Mouse (Mus musculus) heart, embryonic 16.5 days (tissue): ENCODE measurements around the gene Gpr18. TPM values are rescaled to one million over a fixed set of nuclear protein-coding genes. Genes with fewer than 3 reads are reported as not detected.
A peak's percentile ranks its signal among the peaks of the same experiment; 100 is the strongest.

Experiments
- ATAC-seq: fragments of 200-750 bp; cut with Nextera tagmentation; replicated peaks from 2 replicates; pipeline ENCODE4 v1.8.0; 2017; ENCODE audit warnings: moderate number of reproducible peaks; ENCODE audit not compliant: insufficient read depth, low FRiP score; ENCODE audit errors: extremely low read depth
- H3K27ac ChIP-seq: fragments of 300-500 bp; sonication (generic); 2 replicates; pipeline ENCODE4 v1.5.1; 2014; ENCODE audit warnings: mild to moderate bottlenecking, low read length, control low read depth, moderate library complexity
- H3K27me3 ChIP-seq: fragments of 300-500 bp; sonication (generic); 2 replicates; pipeline ENCODE4 v1.6.1; 2014; ENCODE audit warnings: low read length, mixed read lengths; ENCODE audit not compliant: control insufficient read depth, insufficient read depth
- H3K36me3 ChIP-seq: fragments of 300-500 bp; sonication (generic); 2 replicates; pipeline ENCODE4 v1.6.1; 2014; ENCODE audit not compliant: control insufficient read depth, insufficient read depth
- H3K4me1 ChIP-seq: fragments of 300-500 bp; sonication (generic); 2 replicates; pipeline ENCODE4 v1.6.1; 2014; ENCODE audit warnings: low read length, mixed read lengths; ENCODE audit not compliant: control insufficient read depth, insufficient read depth
- H3K4me2 ChIP-seq: fragments of 300-500 bp; sonication (generic); 2 replicates; pipeline ENCODE4 v1.6.1; 2014; ENCODE audit warnings: low read depth, mild to moderate bottlenecking, control low read depth, low read length
- H3K4me3 ChIP-seq: fragments of 300-500 bp; sonication (generic); 2 replicates; pipeline ENCODE4 v1.5.1; 2014; ENCODE audit warnings: mild to moderate bottlenecking, control low read depth, low read length
- H3K9ac ChIP-seq: fragments of 300-500 bp; sonication (generic); 2 replicates; pipeline ENCODE4 v1.6.1; 2014; ENCODE audit warnings: low read length, control low read depth
- H3K9me3 ChIP-seq: fragments of 300-500 bp; sonication (generic); replicated peaks from 2 replicates; pipeline ENCODE4 v1.6.1; 2016; ENCODE audit warnings: low read length; ENCODE audit not compliant: control insufficient read depth
- WGBS: fragments of 180-500 bp; shearing (Covaris S2); extraction: QIAGEN DNeasy Blood & Tissue Kit; methylation state at CpG from one replicate; pipeline ENCODE4 v1.1.7; 2014; 5-methylcytosine and 5-hydroxymethylcytosine counted together
- polyA plus RNA-seq: library from polyadenylated mRNA; unstranded; fragments of >200 nt; fragmentation: Nextera tagmentation; extraction: Ambion mirVana; gene quantifications from 2 replicates; pipeline ENCODE4 v1.2.1, GENCODE M21; 2015

Gene Gpr18
- polyA plus RNA-seq, 1 experiment from 2014 or later, result 1.00 TPM

DNA sequence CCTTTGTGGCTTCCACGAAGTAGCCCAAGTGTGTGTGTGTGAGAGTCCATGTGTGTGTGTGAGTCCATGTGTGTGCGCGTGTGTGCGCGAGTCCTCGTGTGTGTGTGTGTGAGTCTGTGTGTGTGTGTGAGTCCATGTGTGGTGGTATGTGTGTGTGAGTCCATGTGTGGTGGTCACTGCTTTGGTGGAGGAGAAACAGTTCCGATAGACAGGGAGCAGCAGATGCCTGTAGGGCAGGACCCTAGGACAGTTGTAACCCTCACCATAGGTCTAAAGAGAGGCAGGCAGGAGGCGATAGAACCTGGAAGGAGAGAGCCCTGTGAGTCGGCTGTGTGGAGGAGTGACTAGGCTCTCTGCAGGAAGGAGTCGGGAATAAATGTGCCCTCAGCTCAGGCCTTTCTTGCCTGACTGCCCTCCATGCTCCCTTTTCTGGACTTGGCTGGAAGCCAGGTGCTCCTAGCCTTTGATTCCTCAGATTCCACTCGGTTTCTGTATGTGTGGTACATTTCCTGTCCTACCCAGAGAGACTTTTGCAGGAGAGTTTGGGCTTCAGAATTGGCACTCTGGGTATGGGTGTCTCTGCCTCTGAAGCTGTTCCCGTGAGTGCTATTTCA lies 5.0 kb upstream of the Gpr18 start:
- no peak; the same call in 1 of the 2 replicates for ATAC-seq
- H3K9me3 ChIP-seq, result no peaks in the 10 kb centered on the region
- H3K27ac ChIP-seq, result peak overlapping the region; percentile 9; the same call in 1 of the 2 replicates
- H3K4me3 ChIP-seq, result no peak overlapping the region
- peaks cover 12% of the 10 kb centered on the region for H3K4me1 ChIP-seq
- H3K27me3 ChIP-seq, result no peaks in the 10 kb centered on the region
- WGBS, result 70% methylated on average over 12 of the region's 12 CpGs
- no peaks in the 10 kb centered on the region for H3K36me3 ChIP-seq
- no peak overlapping the region; the same call in 1 of the 2 replicates for H3K9ac ChIP-seq
- H3K4me2 ChIP-seq, result no peak overlapping the region

DNA sequence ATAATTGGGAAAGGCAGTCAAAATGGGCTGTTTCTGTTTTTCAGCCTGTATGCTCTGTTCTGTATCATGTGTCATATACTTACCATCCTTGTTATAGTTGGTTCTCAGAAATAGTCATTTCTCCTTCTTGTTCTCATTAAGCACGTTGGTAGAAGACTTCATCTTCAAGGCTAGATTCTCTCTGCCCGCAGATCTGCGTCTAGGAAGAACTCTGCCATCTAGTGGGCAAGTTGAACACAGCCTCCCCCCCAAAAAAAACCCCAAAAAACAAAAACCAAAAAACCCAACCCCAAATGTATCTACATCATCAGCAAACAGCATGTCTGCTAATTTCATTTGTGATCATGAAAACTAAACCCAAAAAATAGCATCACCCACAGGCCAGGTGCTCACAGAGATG lies 4.2 kb upstream of the Gpr18 start:
- H3K4me1 ChIP-seq, result peaks cover 12% of the 10 kb centered on the region
- 24% methylated on average over 3 of the region's 3 CpGs for WGBS
- no peak overlapping the region for H3K27ac ChIP-seq
- H3K36me3 ChIP-seq, result no peaks in the 10 kb centered on the region
- ATAC-seq, result no peak
- no peak overlapping the region for H3K4me3 ChIP-seq
- H3K9me3 ChIP-seq, result no peaks in the 10 kb centered on the region
- H3K9ac ChIP-seq, result no peak overlapping the region
- H3K27me3 ChIP-seq, result no peaks in the 10 kb centered on the region
- no peak overlapping the region for H3K4me2 ChIP-seq

DNA sequence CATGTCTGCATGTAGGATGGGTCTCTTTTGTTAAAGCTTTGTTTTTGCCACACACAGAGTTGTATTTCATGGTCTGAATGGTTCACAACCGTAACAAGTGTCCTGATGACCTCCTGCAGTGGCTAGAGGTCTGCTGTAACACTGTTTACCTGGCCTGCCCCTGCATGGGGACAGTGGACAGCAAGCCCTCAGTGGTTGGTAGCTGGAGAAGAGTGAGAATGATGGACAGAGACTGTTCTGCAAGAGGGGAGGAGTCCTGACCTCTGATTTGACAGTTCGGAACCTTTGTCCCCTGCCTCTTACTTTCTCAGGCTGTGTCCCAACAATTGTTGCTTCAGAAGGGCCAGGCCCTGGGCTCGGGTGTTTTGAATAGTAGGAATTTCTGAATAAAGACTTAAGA lies 2.7 kb upstream of the Gpr18 start:
- no peak overlapping the region for H3K27ac ChIP-seq
- no peak overlapping the region for H3K9ac ChIP-seq
- peaks cover 12% of the 10 kb centered on the region for H3K4me1 ChIP-seq
- H3K36me3 ChIP-seq, result no peaks in the 10 kb centered on the region
- no peak overlapping the region for H3K4me2 ChIP-seq
- H3K4me3 ChIP-seq, result no peak overlapping the region
- no peaks in the 10 kb centered on the region for H3K27me3 ChIP-seq
- H3K9me3 ChIP-seq, result no peaks in the 10 kb centered on the region
- no peak for ATAC-seq
- 78% methylated on average over 3 of the region's 3 CpGs for WGBS

DNA sequence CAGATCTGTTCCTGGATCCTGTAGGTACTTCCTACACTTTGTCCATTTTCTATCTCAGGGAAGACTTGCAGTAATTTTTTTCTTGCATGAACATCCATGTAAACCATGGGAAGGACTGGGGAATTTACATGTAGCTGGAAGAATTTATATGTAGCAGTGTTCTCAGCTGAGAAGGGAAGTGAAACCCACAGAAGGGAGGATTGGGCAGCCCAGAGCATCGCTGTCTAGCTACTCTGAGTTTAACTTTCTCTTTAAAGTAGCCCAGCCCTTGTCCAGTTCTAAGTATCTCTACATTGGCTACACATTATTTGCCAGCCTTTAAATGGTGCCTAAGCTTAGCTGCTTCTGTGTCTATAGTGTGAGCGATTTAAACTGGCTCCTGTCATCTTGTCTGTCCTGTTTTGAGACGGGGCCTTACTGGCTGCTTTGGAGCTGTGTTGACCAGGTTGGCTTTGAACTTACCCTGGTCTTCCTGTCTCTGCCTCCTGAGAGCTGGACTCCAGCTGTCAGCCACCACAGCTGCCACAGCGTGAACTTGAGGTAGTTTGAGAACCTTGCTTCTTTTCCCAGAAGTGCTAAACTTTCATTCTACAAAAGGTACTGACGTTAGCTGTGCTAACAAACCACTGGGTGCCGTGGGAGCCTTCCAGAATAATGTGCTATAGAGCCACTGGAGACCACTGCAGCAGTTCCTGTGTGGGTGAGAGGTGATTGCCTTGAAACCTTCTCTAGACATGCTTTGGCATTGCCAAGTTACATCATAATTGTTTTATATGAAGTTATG lies 922 bp upstream of the Gpr18 start:
- H3K27ac ChIP-seq, result peak overlapping the region; percentile 7; the same call in 1 of the 2 replicates
- H3K9me3 ChIP-seq, result no peaks in the 10 kb centered on the region
- H3K4me3 ChIP-seq, result no peak overlapping the region
- H3K36me3 ChIP-seq, result peaks cover 6% of the 10 kb centered on the region
- no peak for ATAC-seq
- H3K4me1 ChIP-seq, result peaks cover 12% of the 10 kb centered on the region
- H3K27me3 ChIP-seq, result no peaks in the 10 kb centered on the region
- no peak overlapping the region for H3K9ac ChIP-seq
- WGBS, result 80% methylated on average over 6 of the region's 6 CpGs
- H3K4me2 ChIP-seq, result no peak overlapping the region

DNA sequence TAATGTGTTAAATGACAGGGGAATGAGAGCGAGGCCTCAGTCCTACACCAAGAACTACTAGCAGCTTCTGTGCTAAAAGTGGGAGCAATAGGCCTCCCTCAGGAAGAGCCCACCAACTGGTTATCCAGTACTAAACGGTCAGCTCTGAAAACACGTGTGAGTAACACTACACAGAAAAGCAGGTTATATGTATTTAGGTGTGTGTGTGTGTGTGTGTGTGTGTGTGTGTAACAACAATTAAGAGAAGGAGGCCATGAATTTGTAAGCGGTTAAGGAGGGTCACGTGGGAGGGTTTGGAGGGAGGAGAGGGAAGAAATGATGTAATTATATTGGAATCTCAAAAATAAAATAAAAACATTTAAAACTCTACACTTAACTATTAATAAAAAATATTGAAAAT lies 438 bp downstream of the Gpr18 start:
- ATAC-seq, result no peak
- Histone ChIP-seq H3K9me3 (no peaks in the 10 kb centered on the region), H3K27me3 (no peaks in the 10 kb centered on the region), H3K36me3 (peaks cover 10% of the 10 kb centered on the region), H3K4me2 (no peak overlapping the region), H3K4me1 (0 out of 2 replicates have a peak, but pooled peaks cover 3% of the 10 kb centered on the region), H3K27ac (no peak overlapping the region), H3K4me3 (no peak overlapping the region), H3K9ac (no peak overlapping the region)
- WGBS, result 83% methylated on average over 5 of the region's 5 CpGs

DNA sequence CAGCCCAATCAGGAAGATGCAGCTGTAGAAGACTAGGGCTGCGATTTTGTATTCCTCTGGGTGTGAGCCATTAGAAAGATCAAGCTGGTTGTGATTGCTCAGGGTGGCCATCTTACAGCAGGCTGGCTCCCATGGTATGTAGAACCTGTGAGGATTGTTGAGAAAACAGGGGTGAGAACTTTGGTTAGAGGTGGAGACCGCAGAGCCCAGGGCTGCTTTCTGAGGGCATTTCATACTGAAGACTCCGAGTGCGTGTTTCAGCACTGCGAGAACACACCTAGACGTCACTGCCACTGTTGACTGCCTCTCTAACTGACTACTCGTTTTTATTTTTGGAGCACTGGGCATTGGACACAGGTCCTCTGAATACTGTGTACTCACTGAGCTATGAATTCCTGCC lies 3.1 kb downstream of the Gpr18 start:
- no peaks in the 10 kb centered on the region for H3K4me1 ChIP-seq
- H3K4me2 ChIP-seq, result no peak overlapping the region
- no peak overlapping the region for H3K9ac ChIP-seq
- no peaks in the 10 kb centered on the region for H3K9me3 ChIP-seq
- H3K4me3 ChIP-seq, result no peak overlapping the region
- WGBS, result 84% methylated on average over 7 of the region's 7 CpGs
- no peak overlapping the region for H3K27ac ChIP-seq
- H3K27me3 ChIP-seq, result no peaks in the 10 kb centered on the region
- peaks cover 14% of the 10 kb centered on the region for H3K36me3 ChIP-seq
- no peak for ATAC-seq

DNA sequence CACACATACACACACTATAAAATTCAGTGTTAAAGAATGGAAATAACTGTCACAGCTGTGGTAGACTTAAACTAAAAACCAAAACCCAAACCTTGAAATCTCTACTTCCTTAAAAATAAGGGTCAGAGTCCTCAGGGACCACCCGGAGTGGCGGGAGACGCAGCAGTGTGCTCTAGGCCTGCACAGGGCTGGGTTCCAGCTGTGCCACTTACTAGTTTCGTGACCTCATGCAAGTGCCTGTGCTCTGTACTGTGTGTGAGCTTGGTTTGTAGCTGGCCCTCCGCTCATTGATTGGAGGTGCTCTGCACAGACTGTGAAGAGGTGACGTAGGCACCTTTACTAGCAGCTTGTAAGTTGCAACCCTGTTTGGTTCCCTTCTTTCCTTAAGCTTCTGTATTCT lies 5.7 kb downstream of the Gpr18 start:
- no peak overlapping the region for H3K4me3 ChIP-seq
- 90% methylated on average over 6 of the region's 6 CpGs for WGBS
- ATAC-seq, result no peak

DNA sequence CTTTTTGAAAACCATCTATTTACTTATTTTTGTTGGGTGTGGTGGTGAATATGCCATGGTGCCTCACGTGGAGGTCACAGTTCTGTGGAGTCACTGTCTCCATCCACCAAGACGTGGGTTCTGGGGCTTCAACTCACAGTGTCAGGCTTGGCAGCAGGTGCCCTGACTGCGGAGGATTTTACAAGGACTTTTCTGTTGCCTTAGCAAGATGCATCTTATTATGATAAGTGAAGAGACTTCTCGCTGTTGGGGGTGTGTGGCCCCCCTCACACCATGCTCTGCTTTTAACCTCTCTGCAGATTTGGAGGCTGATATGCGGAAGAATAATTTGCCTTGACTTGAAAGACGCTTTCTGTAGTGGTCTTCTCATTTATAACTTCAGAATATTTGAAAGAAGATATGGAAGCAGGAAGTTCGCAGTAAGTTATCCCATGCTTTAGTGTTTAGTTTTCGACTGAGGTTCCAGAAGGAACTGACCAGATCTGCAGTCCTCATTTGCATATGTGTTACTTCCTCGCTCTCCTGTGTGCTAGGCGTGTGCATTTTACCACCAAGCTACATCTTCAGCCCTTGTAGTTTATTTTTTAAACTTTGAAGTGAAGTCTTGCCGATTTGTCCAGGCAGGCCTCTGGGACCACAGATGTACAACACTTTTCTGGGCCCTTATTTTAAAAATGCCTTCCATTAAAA lies 8.4 kb downstream of the Gpr18 start:
- H3K4me2 ChIP-seq, result no peak overlapping the region
- no peaks in the 10 kb centered on the region for H3K27me3 ChIP-seq
- H3K9ac ChIP-seq, result no peak overlapping the region
- no peaks in the 10 kb centered on the region for H3K9me3 ChIP-seq
- ATAC-seq, result no peak
- peaks cover 16% of the 10 kb centered on the region for H3K36me3 ChIP-seq
- 0 out of 2 replicates have a peak, but pooled peaks cover 4% of the 10 kb centered on the region for H3K4me1 ChIP-seq
- no peak overlapping the region for H3K27ac ChIP-seq
- 87% methylated on average over 11 of the region's 11 CpGs for WGBS
- no peak overlapping the region for H3K4me3 ChIP-seq

More for the DNA sequence above, 5.7 kb downstream of the Gpr18 start:
- 0 out of 2 replicates have a peak, but pooled peaks cover under 1% of the 10 kb centered on the region for H3K4me1 ChIP-seq
- H3K4me2 ChIP-seq, result no peak overlapping the region
- no peaks in the 10 kb centered on the region for H3K9me3 ChIP-seq
- peaks cover 16% of the 10 kb centered on the region for H3K36me3 ChIP-seq
- H3K27ac ChIP-seq, result no peak overlapping the region
- H3K9ac ChIP-seq, result no peak overlapping the region
- no peaks in the 10 kb centered on the region for H3K27me3 ChIP-seq
